Mouse (Mus musculus) embryonic facial prominence, embryonic 11.5 days (tissue): ENCODE measurements at regions not wholly inside any gene's neighbourhood (a gene's known extent, or its start where the extent isn't known, plus 50 kb on each side); places are given as distances from the start of the nearest gene placed in this dataset.
A peak's percentile ranks its signal among the peaks of the same experiment; 100 is the strongest.

ENCODE experiments used
- ATAC-seq: fragments of 200-750 bp; cut with Nextera tagmentation; replicated peaks from 2 replicates; pipeline ENCODE4 v1.8.0; 2017; ENCODE audit warnings: low read depth; ENCODE audit not compliant: insufficient number of reproducible peaks, low FRiP score, low TSS enrichment
- DNase-seq: peaks from one replicate; pipeline ENCODE4 v3.0.0-alpha.2; 2015; ENCODE audit warnings: low spot score
- H3K27ac ChIP-seq: fragments of 300-500 bp; sonication (generic); replicated peaks from 2 replicates; pipeline ENCODE4 v1.5.1; 2014; ENCODE audit warnings: mild to moderate bottlenecking, low read depth, low read length, control low read depth
- H3K27me3 ChIP-seq: fragments of 300-500 bp; sonication (generic); 2 replicates; pipeline ENCODE4 v1.6.1; 2014; ENCODE audit warnings: mild to moderate bottlenecking, low read length, moderate library complexity, mixed read lengths; ENCODE audit not compliant: control insufficient read depth, insufficient read depth
- H3K36me3 ChIP-seq: fragments of 300-500 bp; sonication (generic); replicated peaks from 2 replicates; pipeline ENCODE4 v1.6.1; 2014; ENCODE audit warnings: low read depth, mild to moderate bottlenecking, low read length, moderate library complexity, mixed read lengths; ENCODE audit not compliant: control insufficient read depth, insufficient read depth
- H3K4me1 ChIP-seq: fragments of 300-500 bp; sonication (generic); 2 replicates; pipeline ENCODE4 v1.6.1; 2014; ENCODE audit warnings: low read length, mixed read lengths; ENCODE audit not compliant: control insufficient read depth, insufficient read depth
- H3K4me2 ChIP-seq: fragments of 300-500 bp; sonication (generic); 2 replicates; pipeline ENCODE4 v1.6.1; 2014; ENCODE audit warnings: low read depth, mild to moderate bottlenecking, control low read depth, low read length, moderate library complexity
- H3K4me3 ChIP-seq: fragments of 300-500 bp; sonication (generic); 2 replicates; pipeline ENCODE4 v1.5.1; 2014; ENCODE audit warnings: low read depth, low read length, control low read depth
- H3K9ac ChIP-seq: fragments of 300-500 bp; sonication (generic); replicated peaks from 2 replicates; pipeline ENCODE4 v1.6.1; 2014; ENCODE audit warnings: mild to moderate bottlenecking, control low read depth, low read length
- H3K9me3 ChIP-seq: fragments of 300-500 bp; sonication (generic); replicated peaks from 2 replicates; pipeline ENCODE4 v1.6.1; 2016; ENCODE audit warnings: mild to moderate bottlenecking, low read length, inconsistent platforms, mixed read lengths; ENCODE audit not compliant: control insufficient read depth
- WGBS: fragments of 180-500 bp; shearing (Covaris S2); extraction: QIAGEN DNeasy Blood & Tissue Kit; methylation state at CpG from one replicate; pipeline ENCODE4 v1.1.7; 2014; 5-methylcytosine and 5-hydroxymethylcytosine counted together

GRCm38 (mm10) chr4:40053391-40053790 lies 89.5 kb upstream of the Aco1 start:
- no peak for DNase-seq
- Histone ChIP-seq H3K27me3 (no peaks in the 10 kb centered on the region), H3K4me2 (no peak overlapping the region), H3K9ac (no peak overlapping the region), H3K4me1 (no peaks in the 10 kb centered on the region), H3K4me3 (no peak overlapping the region), H3K9me3 (no peaks in the 10 kb centered on the region), H3K36me3 (no peaks in the 10 kb centered on the region), H3K27ac (no peak overlapping the region)
- WGBS = 89% methylated on average over 2 of the region's 2 CpGs
- no peak for ATAC-seq

GRCm38 (mm10) chr4:40063751-40064456 lies 79.0 kb upstream of the Aco1 start:
- ATAC-seq = no peak

GRCm38 (mm10) chr4:40064457-40064836 lies 78.4 kb upstream of the Aco1 start:
- no peaks in the 10 kb centered on the region for H3K4me1 ChIP-seq
- no peaks in the 10 kb centered on the region for H3K27me3 ChIP-seq
- H3K4me3 ChIP-seq = no peak overlapping the region
- no peaks in the 10 kb centered on the region for H3K9me3 ChIP-seq
- no peaks in the 10 kb centered on the region for H3K36me3 ChIP-seq
- WGBS = 59% methylated on average over 9 of the region's 9 CpGs
- H3K9ac ChIP-seq = no peak overlapping the region
- ATAC-seq = peak; percentile 59; the same call in 1 of the 2 replicates
- no peak for DNase-seq
- no peak overlapping the region for H3K27ac ChIP-seq
- H3K4me2 ChIP-seq = no peak overlapping the region

More at GRCm38 (mm10) chr4:40063751-40064456, 79.0 kb upstream of the Aco1 start:
- Histone ChIP-seq H3K27me3 (no peaks in the 10 kb centered on the region), H3K9ac (no peak overlapping the region), H3K4me3 (no peak overlapping the region), H3K4me1 (no peaks in the 10 kb centered on the region), H3K9me3 (no peaks in the 10 kb centered on the region), H3K36me3 (no peaks in the 10 kb centered on the region), H3K4me2 (no peak overlapping the region), H3K27ac (no peak overlapping the region)
- DNase-seq = no peak
- 83% methylated on average over 3 of the region's 3 CpGs for WGBS

GRCm38 (mm10) chr4:40070959-40071634 lies 71.8 kb upstream of the Aco1 start:
- Histone ChIP-seq H3K9ac (no peak overlapping the region), H3K27me3 (no peaks in the 10 kb centered on the region), H3K27ac (no peak overlapping the region), H3K4me1 (no peaks in the 10 kb centered on the region), H3K4me3 (no peak overlapping the region), H3K4me2 (no peak overlapping the region), H3K36me3 (no peaks in the 10 kb centered on the region), H3K9me3 (no peaks in the 10 kb centered on the region)
- DNase-seq (no peak), ATAC-seq (no peak)
- 79% methylated on average over 4 of the region's 4 CpGs for WGBS

- Histone ChIP-seq H3K4me1 (no peaks in the 10 kb centered on the region), H3K9me3 (no peaks in the 10 kb centered on the region), H3K4me2 (no peak overlapping the region), H3K4me3 (no peak overlapping the region), H3K36me3 (no peaks in the 10 kb centered on the region), H3K27me3 (no peaks in the 10 kb centered on the region), H3K27ac (no peak overlapping the region), H3K9ac (no peak overlapping the region)
- DNase-seq = no peak
- no peak for ATAC-seq
- 67% methylated on average over 3 of the region's 3 CpGs for WGBS
Observed at GRCm38 (mm10) chr4:40081035-40081434, 61.8 kb upstream of the Aco1 start.

- Histone ChIP-seq H3K4me3 (no peak overlapping the region), H3K4me1 (no peaks in the 10 kb centered on the region), H3K4me2 (no peak overlapping the region), H3K36me3 (no peaks in the 10 kb centered on the region), H3K9ac (no peak overlapping the region), H3K9me3 (no peaks in the 10 kb centered on the region), H3K27me3 (no peaks in the 10 kb centered on the region), H3K27ac (no peak overlapping the region)
- ATAC-seq = no peak
- no peak for DNase-seq
- WGBS = 74% methylated on average over 5 of the region's 5 CpGs
Observed at GRCm38 (mm10) chr4:40090295-40090694, 52.6 kb upstream of the Aco1 start.
